Mouse (Mus musculus) heart, embryonic 12.5 days (tissue): ENCODE measurements around the gene Rela. TPM values are rescaled to one million over a fixed set of nuclear protein-coding genes. Genes with fewer than 3 reads are reported as not detected.
"Not testable (repeated sequence)": the region's sequence is repeated elsewhere in the genome, so short reads cannot be mapped to it uniquely, and the experiment has no call there.

ENCODE experiments used
- ATAC-seq: fragments of 200-750 bp; cut with Nextera tagmentation; 2 replicates; pipeline ENCODE4 v1.8.0; 2017; ENCODE audit warnings: moderate TSS enrichment, moderate library complexity; ENCODE audit not compliant: insufficient number of reproducible peaks, low FRiP score
- H3K27ac ChIP-seq: fragments of 300-500 bp; sonication (generic); 2 replicates; pipeline ENCODE4 v1.5.1; 2016; ENCODE audit warnings: mild to moderate bottlenecking, moderate library complexity; ENCODE audit not compliant: poor library complexity, severe bottlenecking
- H3K27me3 ChIP-seq: fragments of 300-500 bp; sonication (generic); replicated peaks from 2 replicates; pipeline ENCODE4 v1.6.1; 2016; ENCODE audit warnings: mild to moderate bottlenecking, moderate library complexity
- H3K36me3 ChIP-seq: fragments of 300-500 bp; sonication (generic); 2 replicates; pipeline ENCODE4 v1.6.1; 2016; ENCODE audit warnings: mild to moderate bottlenecking, moderate library complexity
- H3K4me1 ChIP-seq: fragments of 300-500 bp; sonication (generic); replicated peaks from 2 replicates; pipeline ENCODE4 v1.6.1; 2016; ENCODE audit warnings: mild to moderate bottlenecking
- H3K4me2 ChIP-seq: fragments of 300-500 bp; sonication (generic); 2 replicates; pipeline ENCODE4 v1.6.1; 2016; ENCODE audit warnings: mild to moderate bottlenecking, moderate library complexity
- H3K4me3 ChIP-seq: fragments of 300-500 bp; sonication (generic); 2 replicates; pipeline ENCODE4 v1.5.1; 2016; ENCODE audit warnings: mild to moderate bottlenecking
- H3K9ac ChIP-seq: fragments of 300-500 bp; sonication (generic); 2 replicates; pipeline ENCODE4 v1.6.1; 2016; ENCODE audit warnings: mild to moderate bottlenecking, moderate library complexity
- H3K9me3 ChIP-seq: fragments of 300-500 bp; sonication (generic); replicated peaks from 2 replicates; pipeline ENCODE4 v1.6.1; 2016; ENCODE audit warnings: mild to moderate bottlenecking, moderate library complexity
- WGBS: fragments of 180-500 bp; shearing (Covaris S2); methylation state at CpG from one replicate; pipeline ENCODE4 v1.1.7; 2016; 5-methylcytosine and 5-hydroxymethylcytosine counted together
- polyA plus RNA-seq: library from polyadenylated mRNA; unstranded; fragments of >200 nt; fragmentation: Nextera tagmentation; extraction: Ambion mirVana; gene quantifications from 2 replicates; pipeline ENCODE4 v1.2.1, GENCODE M21; 2016

The Rela gene
- polyA plus RNA-seq, 1 experiment from 2014 or later, result 41.3 TPM

GRCm38 (mm10) chr19:5666386-5666785 lies 29.1 kb downstream of the Rela start:
- Histone ChIP-seq H3K36me3 (peaks cover 69% of the 10 kb centered on the region), H3K4me3 (no peak overlapping the region), H3K4me1 (peaks cover 34% of the 10 kb centered on the region), H3K9me3 (no peaks in the 10 kb centered on the region), H3K27ac (no peak overlapping the region), H3K27me3 (no peaks in the 10 kb centered on the region), H3K9ac (0 out of 2 replicates have a peak overlapping the region, but pooled peaks have one; percentile 10), H3K4me2 (no peak overlapping the region)
- ATAC-seq, result no peak
- 90% methylated on average over 18 of the region's 18 CpGs for whole genome bisulfite sequencing

GRCm38 (mm10) chr19:5668372-5668771 lies 31.1 kb downstream of the Rela start:
- Histone ChIP-seq H3K9ac (no peak overlapping the region), H3K36me3 (peaks cover 89% of the 10 kb centered on the region), H3K27me3 (no peaks in the 10 kb centered on the region), H3K4me3 (no peak overlapping the region), H3K27ac (no peak overlapping the region), H3K9me3 (no peaks in the 10 kb centered on the region), H3K4me2 (no peak overlapping the region), H3K4me1 (peaks cover 17% of the 10 kb centered on the region)
- WGBS, result 88% methylated on average over 4 of the region's 4 CpGs
- ATAC-seq, result no peak

- WGBS, result 74% methylated on average over 4 of the region's 4 CpGs
- Histone ChIP-seq H3K9ac (no peak overlapping the region), H3K9me3 (no peaks in the 10 kb centered on the region), H3K4me2 (no peak overlapping the region), H3K27ac (no peak overlapping the region), H3K4me1 (no peaks in the 10 kb centered on the region), H3K36me3 (peaks cover 93% of the 10 kb centered on the region), H3K4me3 (no peak overlapping the region), H3K27me3 (no peaks in the 10 kb centered on the region)
- peak; percentile 31; the same call in 1 of the 2 replicates for ATAC-seq
Measured at GRCm38 (mm10) chr19:5680432-5680831, 43.1 kb downstream of the Rela start.

GRCm38 (mm10) chr19:5684236-5684635 lies 47.0 kb downstream of the Rela start:
- Histone ChIP-seq H3K36me3 (peaks cover 77% of the 10 kb centered on the region), H3K4me1 (peaks cover 12% of the 10 kb centered on the region), H3K27me3 (no peaks in the 10 kb centered on the region), H3K27ac (no peak overlapping the region), H3K4me3 (no peak overlapping the region), H3K9me3 (no peaks in the 10 kb centered on the region), H3K9ac (no peak overlapping the region), H3K4me2 (no peak overlapping the region)
- 88% methylated on average over 12 of the region's 12 CpGs for WGBS
- no peak for ATAC-seq

DNA sequence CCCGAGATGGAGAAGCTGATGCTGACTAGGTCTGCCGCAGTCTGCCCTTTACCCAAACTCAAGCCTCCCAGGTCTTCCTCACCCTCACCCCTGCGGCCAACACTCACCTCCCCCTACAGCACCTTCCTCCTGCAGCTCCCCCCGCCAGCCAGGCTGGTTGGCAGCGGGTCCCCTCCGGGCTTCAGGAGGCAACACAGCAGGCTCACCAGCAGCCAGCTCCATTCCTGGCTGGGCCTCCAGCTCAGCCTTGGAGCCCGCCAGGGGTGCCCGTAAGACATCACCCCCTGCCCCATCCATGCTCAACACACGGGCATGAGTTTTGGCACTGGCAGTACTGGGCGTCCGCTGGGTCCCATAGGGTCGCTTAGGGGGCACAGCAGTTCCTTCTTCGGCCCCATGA lies 47.7 kb downstream of the Rela start:
- Histone ChIP-seq H3K4me3 (no peak overlapping the region), H3K27ac (no peak overlapping the region), H3K9ac (no peak overlapping the region), H3K4me1 (peaks cover 13% of the 10 kb centered on the region), H3K4me2 (no peak overlapping the region), H3K36me3 (peaks cover 70% of the 10 kb centered on the region), H3K27me3 (no peaks in the 10 kb centered on the region), H3K9me3 (no peaks in the 10 kb centered on the region)
- 91% methylated on average over 13 of the region's 13 CpGs for WGBS
- no peak for ATAC-seq

DNA sequence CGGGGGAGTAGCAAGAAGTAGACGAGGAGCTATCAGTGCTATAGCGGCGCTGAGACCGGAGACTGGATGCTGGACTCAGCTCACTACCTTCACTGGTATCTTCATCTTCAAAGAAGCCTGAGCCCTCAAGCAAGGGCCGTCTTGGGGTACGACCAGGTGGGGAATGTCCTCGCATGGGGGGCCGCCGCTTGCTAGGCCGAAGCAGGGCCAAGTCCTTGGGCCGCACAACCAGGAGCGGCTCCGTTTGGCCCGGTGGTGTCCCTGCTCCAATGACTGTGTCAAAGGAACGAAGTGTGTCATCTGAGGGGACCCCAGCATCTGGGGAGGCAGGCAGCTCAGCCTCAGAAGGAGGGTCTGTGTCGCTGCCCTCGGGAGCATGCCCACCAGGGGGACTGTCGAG lies 48.1 kb downstream of the Rela start:
- no peak overlapping the region for H3K27ac ChIP-seq
- H3K4me3 ChIP-seq, result no peak overlapping the region
- H3K27me3 ChIP-seq, result no peaks in the 10 kb centered on the region
- no peak overlapping the region for H3K4me2 ChIP-seq
- WGBS, result 95% methylated on average over 19 of the region's 19 CpGs
- H3K36me3 ChIP-seq, result peaks cover 65% of the 10 kb centered on the region
- no peak for ATAC-seq
- H3K9ac ChIP-seq, result no peak overlapping the region
- H3K9me3 ChIP-seq, result no peaks in the 10 kb centered on the region
- peaks cover 18% of the 10 kb centered on the region for H3K4me1 ChIP-seq

GRCm38 (mm10) chr19:5685861-5686260 lies 48.6 kb downstream of the Rela start:
- ATAC-seq, result no peak
- H3K9me3 ChIP-seq, result no peaks in the 10 kb centered on the region
- no peak overlapping the region for H3K9ac ChIP-seq
- no peak overlapping the region for H3K4me2 ChIP-seq
- H3K4me1 ChIP-seq, result peaks cover 22% of the 10 kb centered on the region
- WGBS, result 91% methylated on average over 11 of the region's 11 CpGs
- no peak overlapping the region for H3K27ac ChIP-seq
- no peak overlapping the region for H3K4me3 ChIP-seq
- peaks cover 64% of the 10 kb centered on the region for H3K36me3 ChIP-seq
- H3K27me3 ChIP-seq, result no peaks in the 10 kb centered on the region

- H3K9me3 ChIP-seq, result no peaks in the 10 kb centered on the region
- no peak overlapping the region for H3K27ac ChIP-seq
- no peak overlapping the region for H3K4me3 ChIP-seq
- H3K36me3 ChIP-seq, result peaks cover 64% of the 10 kb centered on the region
- peaks cover 28% of the 10 kb centered on the region for H3K4me1 ChIP-seq
- no peak overlapping the region for H3K4me2 ChIP-seq
- 71% methylated on average over 13 of the region's 13 CpGs for WGBS
- ATAC-seq, result no peak
- H3K27me3 ChIP-seq, result no peaks in the 10 kb centered on the region
- no peak overlapping the region for H3K9ac ChIP-seq
Measured at GRCm38 (mm10) chr19:5686437-5686836, 49.2 kb downstream of the Rela start.

GRCm38 (mm10) chr19:5686954-5687353 lies 49.7 kb downstream of the Rela start:
- Histone ChIP-seq H3K4me3 (0 out of 2 replicates have a peak overlapping the region, but pooled peaks have one; percentile 84), H3K9ac (peak overlapping the region; percentile 92; the same call in 1 of the 2 replicates), H3K36me3 (peaks cover 64% of the 10 kb centered on the region), H3K4me1 (peaks cover 33% of the 10 kb centered on the region), H3K4me2 (peak overlapping the region; percentile 99)
- H3K9me3 ChIP-seq, H3K27me3 ChIP-seq, H3K27ac ChIP-seq, ATAC-seq: not testable (repeated sequence)
- 88% methylated on average over 12 of the region's 12 CpGs for WGBS

GRCm38 (mm10) chr19:5687738-5688137 lies 50.5 kb downstream of the Rela start:
- H3K9me3 ChIP-seq, result no peaks in the 10 kb centered on the region
- peaks cover 60% of the 10 kb centered on the region for H3K36me3 ChIP-seq
- no peak for ATAC-seq
- no peaks in the 10 kb centered on the region for H3K27me3 ChIP-seq
- peak overlapping the region; percentile 87 for H3K27ac ChIP-seq
- peaks cover 41% of the 10 kb centered on the region for H3K4me1 ChIP-seq
- whole genome bisulfite sequencing, result 21% methylated on average over 9 of the region's 9 CpGs
- peak overlapping the region; percentile 92 for H3K9ac ChIP-seq
- peak overlapping the region; percentile 84 for H3K4me3 ChIP-seq
- H3K4me2 ChIP-seq, result peak overlapping the region; percentile 99

DNA sequence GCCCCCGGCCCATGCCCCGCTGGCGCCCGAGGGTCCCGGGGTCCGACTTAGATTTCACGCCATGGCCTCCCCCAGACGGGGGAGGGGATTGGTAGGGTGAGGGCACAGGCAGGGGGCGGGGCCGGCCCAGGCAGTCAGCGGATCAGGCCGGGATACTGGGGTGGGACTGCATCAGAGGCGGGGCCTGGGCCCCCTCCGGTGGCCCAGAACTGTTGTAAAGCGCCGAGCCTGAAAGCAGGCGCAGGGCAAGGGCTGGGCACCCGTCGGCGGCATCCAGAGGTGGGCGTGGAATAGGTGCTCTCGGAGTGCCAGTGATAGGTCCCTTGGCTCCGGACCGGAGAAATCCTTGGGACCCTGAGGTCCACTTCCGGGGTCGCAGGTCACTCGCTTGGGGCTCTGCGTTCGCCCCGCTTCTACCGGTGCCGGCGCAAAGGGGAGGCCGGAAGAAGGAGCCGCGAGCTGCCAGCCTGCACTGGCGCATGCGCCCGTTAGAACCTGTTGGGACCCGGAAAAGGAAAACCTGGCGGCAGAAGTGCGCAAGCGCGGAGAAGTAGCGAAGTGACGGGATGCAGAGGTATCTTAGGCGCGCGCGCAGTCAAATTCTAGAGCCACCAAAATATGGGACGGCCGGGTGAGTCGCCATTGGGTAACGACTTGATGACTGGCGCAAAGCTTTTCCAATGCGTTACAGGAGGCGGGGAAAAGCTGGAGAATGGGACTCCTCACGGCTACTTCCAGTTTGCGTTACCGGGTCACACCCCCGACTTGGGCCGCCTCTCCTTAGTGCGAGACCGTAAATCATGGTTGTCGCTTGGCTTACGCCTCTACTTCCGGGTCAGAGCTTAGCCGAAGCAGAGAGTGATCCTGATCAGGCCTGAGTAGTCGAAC lies 51.2 kb downstream of the Rela start, which contains the start of the genes Map3k11 and Pcnx3:
Gene Map3k11 (plus strand): TSS at position 543 of the 888 bp plus-strand sequence.
Gene Pcnx3 (minus strand): TSS at position 709 of the 888 bp plus-strand sequence.
- H3K4me3 ChIP-seq, result peak within 1 kb of the TSS; percentile 84
- H3K27ac ChIP-seq, result peak within 1 kb of the TSS; percentile 87
- peaks cover 48% of the 10 kb centered on the region for H3K4me1 ChIP-seq
- no peaks in the 10 kb centered on the region for H3K27me3 ChIP-seq
- H3K9ac ChIP-seq, result peak within 1 kb of the TSS; percentile 98
- no peaks in the 10 kb centered on the region for H3K9me3 ChIP-seq
- under 1% methylated on average over 69 of the region's 69 CpGs for WGBS
- peak within 1 kb of the TSS; percentile 99 for H3K4me2 ChIP-seq
- ATAC-seq, result peak; percentile 84
- peaks cover 60% of the 10 kb centered on the region for H3K36me3 ChIP-seq
